Mouse (Mus musculus) limb, embryonic 12.5 days (tissue): ENCODE measurements around the gene Rnf6. TPM values are rescaled to one million over a fixed set of nuclear protein-coding genes. Genes with fewer than 3 reads are reported as not detected.

Source experiments
- ATAC-seq: fragments of 200-750 bp; cut with Nextera tagmentation; 2 replicates; pipeline ENCODE4 v1.8.0; 2017; ENCODE audit warnings: low read depth, moderate TSS enrichment; ENCODE audit not compliant: insufficient number of reproducible peaks, insufficient read depth, low FRiP score, low TSS enrichment
- H3K27ac ChIP-seq: fragments of 300-500 bp; sonication (generic); 2 replicates; pipeline ENCODE4 v1.5.1; 2016; ENCODE audit warnings: mild to moderate bottlenecking, moderate library complexity
- H3K27me3 ChIP-seq: fragments of 300-500 bp; sonication (generic); 2 replicates; pipeline ENCODE4 v1.6.1; 2016; ENCODE audit warnings: mild to moderate bottlenecking, moderate library complexity
- H3K36me3 ChIP-seq: fragments of 300-500 bp; sonication (generic); 2 replicates; pipeline ENCODE4 v1.6.1; 2016; ENCODE audit warnings: mild to moderate bottlenecking, moderate library complexity
- H3K4me1 ChIP-seq: fragments of 300-500 bp; sonication (generic); replicated peaks from 2 replicates; pipeline ENCODE4 v1.6.1; 2016
- H3K4me2 ChIP-seq: fragments of 300-500 bp; sonication (generic); 2 replicates; pipeline ENCODE4 v1.6.1; 2016; ENCODE audit warnings: mild to moderate bottlenecking, moderate library complexity
- H3K4me3 ChIP-seq: fragments of 300-500 bp; sonication (generic); replicated peaks from 2 replicates; pipeline ENCODE4 v1.5.1; 2016; ENCODE audit warnings: mild to moderate bottlenecking
- H3K9ac ChIP-seq: fragments of 300-500 bp; sonication (generic); replicated peaks from 2 replicates; pipeline ENCODE4 v1.6.1; 2016; ENCODE audit warnings: mild to moderate bottlenecking, moderate library complexity
- H3K9me3 ChIP-seq: fragments of 300-500 bp; sonication (generic); 2 replicates; pipeline ENCODE4 v1.6.1; 2016; ENCODE audit warnings: mild to moderate bottlenecking, moderate library complexity
- WGBS: fragments of 180-500 bp; shearing (Covaris S2); methylation state at CpG from one replicate; pipeline ENCODE4 v1.1.7; 2016; 5-methylcytosine and 5-hydroxymethylcytosine counted together
- polyA plus RNA-seq: library from polyadenylated mRNA; unstranded; fragments of >200 nt; fragmentation: Nextera tagmentation; extraction: Ambion mirVana; gene quantifications from 2 replicates; pipeline ENCODE4 v1.2.1, GENCODE M21; 2016

Gene Rnf6
- 29.4 and 29.9 TPM in 2 replicates for polyA plus RNA-seq

- no peaks in the 10 kb centered on the region for H3K9me3 ChIP-seq
- peak; percentile 99 for ATAC-seq
- no peaks in the 10 kb centered on the region for H3K27me3 ChIP-seq
- H3K27ac ChIP-seq = peak within 1 kb of the TSS; percentile 96
- peaks cover 33% of the 10 kb centered on the region for H3K36me3 ChIP-seq
- peak within 1 kb of the TSS; percentile 62 for H3K4me2 ChIP-seq
- under 1% methylated on average over 67 of the region's 67 CpGs for WGBS
- H3K4me1 ChIP-seq = peaks cover 8% of the 10 kb centered on the region
- H3K4me3 ChIP-seq = peak within 1 kb of the TSS; percentile 71
- H3K9ac ChIP-seq = peak within 1 kb of the TSS; percentile 81
These were observed at the start of gene Rnf6 for GRCm38 (mm10) chr5:146220879-146221714. Gene Rnf6, minus strand, starts transcription at chr5:146221555.

GRCm38 (mm10) chr5:146270593-146270992 is 49.2 kb upstream of the Rnf6 start:
- no peak for ATAC-seq
- Histone ChIP-seq H3K27me3 (no peaks in the 10 kb centered on the region), H3K9me3 (no peaks in the 10 kb centered on the region), H3K4me3 (no peak overlapping the region), H3K27ac (no peak overlapping the region), H3K36me3 (peaks cover 55% of the 10 kb centered on the region), H3K4me2 (no peak overlapping the region), H3K4me1 (no peaks in the 10 kb centered on the region), H3K9ac (no peak overlapping the region)
- WGBS = 90% methylated on average over 9 of the region's 9 CpGs

- 91% methylated on average over 7 of the region's 7 CpGs for WGBS
- Histone ChIP-seq H3K4me1 (no peaks in the 10 kb centered on the region), H3K9ac (no peak overlapping the region)
These were observed 46.4 kb upstream of the Rnf6 start for GRCm38 (mm10) chr5:146267776-146268175.

GRCm38 (mm10) chr5:146265934-146266591 is 44.7 kb upstream of the Rnf6 start:
- WGBS = 74% methylated on average over 4 of the region's 6 CpGs
- no peak for ATAC-seq

More at GRCm38 (mm10) chr5:146267776-146268175, 46.4 kb upstream of the Rnf6 start:
- H3K27me3 ChIP-seq = no peaks in the 10 kb centered on the region
- H3K4me2 ChIP-seq = no peak overlapping the region
- H3K9me3 ChIP-seq = no peaks in the 10 kb centered on the region
- no peak overlapping the region for H3K27ac ChIP-seq
- no peak overlapping the region for H3K4me3 ChIP-seq
- no peak for ATAC-seq
- peaks cover 31% of the 10 kb centered on the region for H3K36me3 ChIP-seq

GRCm38 (mm10) chr5:146260003-146260402 is 38.6 kb upstream of the Rnf6 start:
- Histone ChIP-seq H3K27ac (no peak overlapping the region), H3K9me3 (peaks cover 2% of the 10 kb centered on the region; the same call in 1 of the 2 replicates), H3K9ac (no peak overlapping the region), H3K27me3 (no peaks in the 10 kb centered on the region), H3K4me2 (no peak overlapping the region), H3K4me1 (no peaks in the 10 kb centered on the region), H3K36me3 (peaks cover 39% of the 10 kb centered on the region), H3K4me3 (no peak overlapping the region)
- ATAC-seq = no peak
- 62% methylated on average over 9 of the region's 9 CpGs for WGBS

More at GRCm38 (mm10) chr5:146265934-146266591, 44.7 kb upstream of the Rnf6 start:
- H3K4me2 ChIP-seq = no peak overlapping the region
- no peak overlapping the region for H3K9ac ChIP-seq
- no peaks in the 10 kb centered on the region for H3K27me3 ChIP-seq
- no peaks in the 10 kb centered on the region for H3K4me1 ChIP-seq
- H3K36me3 ChIP-seq = peaks cover 34% of the 10 kb centered on the region
- H3K4me3 ChIP-seq = no peak overlapping the region
- 0 out of 2 replicates have a peak, but pooled peaks cover 2% of the 10 kb centered on the region for H3K9me3 ChIP-seq
- H3K27ac ChIP-seq = no peak overlapping the region

- no peak overlapping the region for H3K9ac ChIP-seq
- no peak for ATAC-seq
- H3K4me2 ChIP-seq = no peak overlapping the region
- no peaks in the 10 kb centered on the region for H3K27me3 ChIP-seq
- no peaks in the 10 kb centered on the region; the same call in 1 of the 2 replicates for H3K9me3 ChIP-seq
- H3K27ac ChIP-seq = no peak overlapping the region
- H3K36me3 ChIP-seq = peaks cover 17% of the 10 kb centered on the region
- no peaks in the 10 kb centered on the region for H3K4me1 ChIP-seq
- no peak overlapping the region for H3K4me3 ChIP-seq
- WGBS = 87% methylated on average over 5 of the region's 5 CpGs
These were observed 32.3 kb upstream of the Rnf6 start for GRCm38 (mm10) chr5:146253644-146254043.

GRCm38 (mm10) chr5:146251663-146252429 is 30.5 kb upstream of the Rnf6 start:
- Histone ChIP-seq H3K27ac (no peak overlapping the region), H3K4me1 (no peaks in the 10 kb centered on the region), H3K4me2 (no peak overlapping the region), H3K27me3 (no peaks in the 10 kb centered on the region), H3K4me3 (no peak overlapping the region), H3K9me3 (no peaks in the 10 kb centered on the region), H3K9ac (no peak overlapping the region), H3K36me3 (peaks cover 6% of the 10 kb centered on the region; the same call in 1 of the 2 replicates)
- no peak for ATAC-seq
- WGBS = 91% methylated on average over 5 of the region's 5 CpGs

GRCm38 (mm10) chr5:146250369-146251075 is 29.2 kb upstream of the Rnf6 start:
- Histone ChIP-seq H3K4me3 (no peak overlapping the region), H3K9me3 (no peaks in the 10 kb centered on the region), H3K27ac (no peak overlapping the region), H3K4me2 (no peak overlapping the region), H3K36me3 (peaks cover 4% of the 10 kb centered on the region; the same call in 1 of the 2 replicates), H3K9ac (no peak overlapping the region), H3K27me3 (no peaks in the 10 kb centered on the region), H3K4me1 (no peaks in the 10 kb centered on the region)
- WGBS = 83% methylated on average over 12 of the region's 12 CpGs
- no peak for ATAC-seq

- no peak overlapping the region for H3K27ac ChIP-seq
- 90% methylated on average over 10 of the region's 10 CpGs for WGBS
- ATAC-seq = no peak
These were observed 27.4 kb upstream of the Rnf6 start for GRCm38 (mm10) chr5:146248746-146249145.

GRCm38 (mm10) chr5:146247709-146248108 is 26.4 kb upstream of the Rnf6 start:
- Histone ChIP-seq H3K27ac (no peak overlapping the region), H3K4me2 (no peak overlapping the region), H3K9me3 (no peaks in the 10 kb centered on the region), H3K4me3 (no peak overlapping the region), H3K4me1 (no peaks in the 10 kb centered on the region), H3K9ac (no peak overlapping the region), H3K36me3 (peaks cover 4% of the 10 kb centered on the region; the same call in 1 of the 2 replicates), H3K27me3 (no peaks in the 10 kb centered on the region)
- WGBS = 77% methylated on average over 5 of the region's 5 CpGs
- no peak for ATAC-seq

More at GRCm38 (mm10) chr5:146248746-146249145, 27.4 kb upstream of the Rnf6 start:
- Histone ChIP-seq H3K36me3 (peaks cover 4% of the 10 kb centered on the region; the same call in 1 of the 2 replicates), H3K4me2 (no peak overlapping the region), H3K9me3 (no peaks in the 10 kb centered on the region), H3K27me3 (no peaks in the 10 kb centered on the region), H3K4me3 (no peak overlapping the region), H3K4me1 (no peaks in the 10 kb centered on the region), H3K9ac (no peak overlapping the region)
